Mouse (Mus musculus): ENCODE measurements around the gene Opn1sw. TPM values are rescaled to one million over a fixed set of nuclear protein-coding genes. Genes with fewer than 3 reads are reported as not detected.

The Opn1sw gene
- total RNA-seq (2021), result under 1 TPM; 0.44 to 0.98 TPM
- long read RNA-seq, experiment 1, result 0 reads
- long read RNA-seq, experiment 2, partial matches to known transcripts, result 1 of 1 reads
- long read RNA-seq, experiment 2, other reads (novel, unspliced or antisense), result 0 of 1 reads

DNA sequence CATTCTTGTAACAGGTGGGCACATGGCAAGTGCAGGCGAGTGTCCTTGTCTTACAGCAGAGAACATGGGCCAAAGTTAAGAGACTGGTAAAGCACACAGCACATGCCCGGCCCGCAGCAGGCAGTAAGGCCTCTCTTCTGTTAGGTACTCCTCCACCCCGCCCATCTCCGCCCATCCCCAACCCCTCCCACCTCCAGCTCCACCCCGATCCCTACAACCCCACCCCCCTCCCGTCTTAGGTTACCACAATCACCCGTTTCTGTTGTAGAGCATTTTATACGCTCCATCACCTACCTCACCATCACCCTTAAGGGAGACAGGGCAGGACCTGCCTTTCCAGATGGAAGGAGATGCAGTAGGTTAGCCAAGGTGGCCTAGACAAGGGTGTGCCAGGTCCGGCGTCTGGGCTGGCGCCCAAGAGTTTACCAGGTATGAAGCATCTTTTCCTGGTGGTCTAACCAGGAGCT, at the start of gene Opn1sw:
Opn1sw (minus strand) TSS at position 417 of the 467 bp plus-strand sequence.
- peak in 1 of 2 experiments; percentile 14 for DNase-seq (ENCODE audit: low spot score in 2 of 2)

GRCm38 (mm10) chr6:29436461-29436934, 48.2 kb upstream of the Opn1sw start:
- DNase-seq (ENCODE audit: low spot score in 2 of 2), result peak; percentile 71 to 82

GRCm38 (mm10) chr6:29435940-29436451, 47.7 kb upstream of the Opn1sw start:
- peak; percentile 50 to 75 for DNase-seq (ENCODE audit: low spot score in 2 of 2)

- peak; percentile 79 to 88 for DNase-seq (ENCODE audit: low spot score in 2 of 2)
These were observed 46.8 kb upstream of the Opn1sw start for GRCm38 (mm10) chr6:29434911-29435691.

DNA sequence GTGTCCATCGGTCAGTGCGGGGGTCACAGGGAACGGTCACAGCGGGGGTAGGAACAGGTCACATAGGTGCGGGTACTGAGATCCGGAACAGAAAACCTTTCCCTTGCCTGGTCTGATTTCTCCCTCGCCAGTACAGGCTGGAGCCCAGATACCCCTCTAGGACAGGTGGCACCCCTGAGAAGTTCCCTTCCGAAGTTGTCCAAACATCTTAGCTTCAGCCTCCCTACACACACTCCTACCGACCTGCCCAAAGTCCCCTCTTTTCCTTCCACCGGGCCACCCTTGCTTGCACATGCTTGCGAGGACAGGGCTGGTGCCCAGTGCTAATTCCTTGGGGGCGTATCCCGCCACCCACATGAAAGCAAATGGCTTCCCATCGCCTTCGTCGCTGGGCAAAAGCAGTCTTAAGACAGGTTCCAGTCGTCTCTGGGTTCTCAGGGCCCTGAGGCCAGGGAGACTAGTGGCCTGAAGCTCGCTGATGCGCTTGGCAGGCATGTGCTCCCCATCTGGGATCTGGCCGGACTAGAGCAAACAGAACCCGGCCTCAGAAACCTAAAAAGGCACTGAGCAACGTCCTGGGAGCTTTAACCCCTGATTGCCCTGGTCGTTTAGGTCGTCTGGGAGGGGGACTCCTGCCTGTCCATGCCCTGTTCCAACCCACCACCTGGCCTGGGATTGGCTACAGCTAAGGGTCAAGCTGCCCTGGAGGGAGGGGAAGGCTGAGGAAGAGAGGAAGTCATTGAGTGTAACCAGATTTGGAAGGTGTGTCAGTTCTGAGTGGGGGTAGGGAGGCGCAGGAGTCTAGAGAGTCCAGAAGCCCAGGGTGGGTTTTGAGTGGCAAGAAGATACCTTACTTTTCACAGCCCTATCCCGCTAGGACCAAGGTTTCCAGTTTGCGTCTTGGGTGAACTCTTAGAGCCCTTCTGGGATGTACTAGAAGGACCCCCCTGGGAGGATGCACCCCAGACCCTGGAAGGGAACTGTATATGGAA, 45.8 kb upstream of the Opn1sw start:
- peak in 1 of 2 experiments; percentile 69 for DNase-seq (ENCODE audit: low spot score in 2 of 2)

- peak; percentile 56 to 72 for DNase-seq (ENCODE audit: low spot score in 2 of 2)
These were observed 45.0 kb upstream of the Opn1sw start, which contains the start of gene Flnc for GRCm38 (mm10) chr6:29433038-29433803. Gene Flnc (plus strand): TSS chr6:29433256.

GRCm38 (mm10) chr6:29432676-29433037, 44.4 kb upstream of the Opn1sw start:
- DNase-seq (ENCODE audit: low spot score in 2 of 2), result no peak

- DNase-seq (ENCODE audit: low spot score in 2 of 2), result peak in 1 of 2 experiments; percentile 10
These were observed 43.9 kb upstream of the Opn1sw start for GRCm38 (mm10) chr6:29432156-29432555.

DNA sequence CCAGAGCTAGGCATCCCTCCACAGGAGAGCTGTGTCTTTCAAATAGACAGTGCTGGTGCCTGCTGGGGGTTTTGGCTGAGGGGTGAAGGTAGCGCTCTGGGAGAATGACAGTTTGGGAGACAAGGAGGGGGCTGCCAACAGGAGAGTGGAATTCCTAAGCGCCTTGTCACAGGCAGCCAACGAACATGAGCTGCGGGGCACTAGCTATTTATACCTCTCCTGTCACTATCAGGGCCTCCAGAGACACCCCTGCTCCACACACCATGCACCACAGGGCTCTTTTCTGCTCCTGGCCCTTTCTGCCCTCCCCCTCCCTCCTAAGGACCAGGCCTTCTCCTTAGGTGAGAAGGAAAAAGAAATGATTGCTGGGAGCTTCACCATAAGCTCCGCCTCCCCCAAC, 43.2 kb upstream of the Opn1sw start:
- no peak for DNase-seq (ENCODE audit: low spot score in 2 of 2)

DNA sequence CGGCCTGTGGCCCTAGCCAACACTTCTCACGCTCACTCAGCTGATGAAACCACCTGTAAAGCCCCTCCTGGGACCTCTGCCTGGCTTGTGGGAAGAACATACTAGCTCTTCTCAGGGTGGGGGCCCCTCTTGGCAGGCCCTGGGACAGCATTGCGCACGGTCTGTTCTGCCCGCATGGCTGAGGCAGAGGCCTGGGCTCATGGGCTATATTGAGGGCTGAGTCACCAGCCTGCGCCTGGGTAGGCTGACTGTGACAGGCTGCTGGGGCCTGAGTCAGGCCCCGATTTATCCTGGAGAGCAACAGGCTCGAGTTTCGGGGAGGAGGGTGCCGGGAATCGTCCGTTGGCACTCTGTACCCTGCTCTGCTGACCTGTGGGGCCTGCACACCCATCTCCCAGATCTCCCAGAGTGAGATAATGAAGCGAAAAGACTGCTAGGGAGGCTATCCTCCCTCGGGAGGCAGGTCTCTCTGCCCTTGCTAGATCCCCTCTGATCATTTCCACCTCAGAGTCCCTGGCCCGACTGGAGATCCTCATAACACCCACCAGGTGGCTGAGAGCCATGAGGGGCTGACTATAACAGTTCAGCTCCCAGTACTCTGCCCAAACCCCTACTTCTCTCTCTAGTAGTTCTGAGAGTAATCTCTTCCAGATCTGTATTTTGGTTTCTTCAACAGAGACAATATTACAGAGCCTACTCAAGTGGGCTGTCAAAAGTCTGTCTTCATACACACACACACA, 42.6 kb upstream of the Opn1sw start:
- no peak for DNase-seq (ENCODE audit: low spot score in 2 of 2)

DNA sequence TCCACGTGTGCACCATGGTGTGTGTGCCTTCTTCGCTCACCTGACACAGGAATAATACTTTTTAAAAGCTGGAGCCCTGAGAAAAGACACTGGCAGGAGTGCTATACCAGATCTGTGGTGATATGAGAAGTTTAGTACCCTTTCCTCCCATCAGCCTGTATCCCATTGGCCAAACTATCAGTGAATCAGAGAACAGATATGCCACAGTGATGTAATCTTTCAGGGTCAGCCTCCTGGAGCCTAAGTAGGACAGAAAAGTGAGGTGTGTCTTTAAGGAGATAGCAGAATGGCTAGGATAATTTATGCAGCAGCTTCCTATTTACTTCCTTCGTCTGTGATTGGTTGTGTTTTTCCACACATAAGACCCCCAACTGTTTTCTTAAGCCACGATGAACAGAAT, 39.9 kb upstream of the Opn1sw start:
- no peak for DNase-seq (ENCODE audit: low spot score in 2 of 2)

- no peak for DNase-seq (ENCODE audit: low spot score in 2 of 2)
These were observed 38.1 kb upstream of the Opn1sw start for GRCm38 (mm10) chr6:29426331-29426730.

- DNase-seq (ENCODE audit: low spot score in 2 of 2), result no peak
These were observed 36.9 kb upstream of the Opn1sw start for GRCm38 (mm10) chr6:29425118-29425517.

- no peak for DNase-seq (ENCODE audit: low spot score in 2 of 2)
These were observed 32.3 kb upstream of the Opn1sw start for GRCm38 (mm10) chr6:29420596-29420995.

GRCm38 (mm10) chr6:29415446-29415845, 27.2 kb upstream of the Opn1sw start:
- DNase-seq (ENCODE audit: low spot score in 2 of 2), result no peak

GRCm38 (mm10) chr6:29406412-29406811, 18.1 kb upstream of the Opn1sw start:
- DNase-seq (ENCODE audit: low spot score in 2 of 2), result no peak

- DNase-seq (ENCODE audit: low spot score in 2 of 2), result peak in 1 of 2 experiments; percentile 34
These were observed 14.6 kb upstream of the Opn1sw start for GRCm38 (mm10) chr6:29402693-29403342.

- DNase-seq (ENCODE audit: low spot score in 2 of 2), result no peak
These were observed 11.6 kb upstream of the Opn1sw start for GRCm38 (mm10) chr6:29399851-29400250.

DNA sequence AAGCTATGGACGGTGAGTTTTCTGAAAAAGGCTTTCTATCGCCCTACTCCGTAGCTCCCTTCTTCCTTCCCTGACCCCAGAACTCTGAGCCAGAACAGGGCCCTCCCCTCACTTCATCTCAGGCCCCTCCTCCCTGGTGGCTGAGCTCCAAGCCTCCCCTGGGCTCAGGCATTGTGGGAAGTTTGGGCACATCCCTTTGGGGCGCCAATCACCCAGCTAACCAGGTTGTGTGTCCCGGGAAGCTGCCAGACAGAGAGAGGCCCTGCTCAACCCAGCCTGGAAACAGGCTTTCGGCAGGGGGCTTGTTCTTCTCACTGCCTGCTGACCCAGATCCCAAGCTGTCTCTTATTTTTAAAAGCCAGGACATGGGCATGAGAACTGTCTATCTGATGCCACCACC, 9.3 kb upstream of the Opn1sw start:
- DNase-seq (ENCODE audit: low spot score in 2 of 2), result no peak
